Mouse (Mus musculus): Measurements from ENCODE around the gene Tet2.

DNA sequence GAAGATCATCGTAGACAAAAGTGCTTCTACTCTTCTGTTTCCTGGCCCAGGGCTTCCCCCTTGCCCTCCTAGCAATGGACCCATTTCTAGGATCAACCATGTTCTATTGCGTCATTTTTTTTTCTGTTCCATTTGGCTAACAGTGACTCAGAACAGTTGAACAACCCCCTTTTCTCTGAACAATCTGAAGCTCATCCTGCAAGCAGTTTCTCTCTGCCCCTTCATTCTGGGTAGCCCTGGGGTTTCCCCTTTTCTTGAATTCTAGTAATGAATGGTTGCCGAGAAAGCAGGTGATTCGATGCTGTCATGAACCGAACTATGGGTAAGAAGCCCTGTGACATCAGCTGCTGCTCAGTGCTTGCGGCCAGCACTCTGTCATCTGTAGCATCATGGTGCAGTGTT, 108.0 kb downstream of the Tet2 start:
- TF ChIP-seq CTCF (IDR thresholded peaks at IDR 0.05; ENCODE audit: low read depth) (no peak), EP300 (IDR thresholded peaks at IDR 0.05; ENCODE audit: low read depth) (no peak)

Data from liver, embryonic 14.5 days (tissue).